Mouse (Mus musculus) natural killer cell, adult 2 months (primary cell): ENCODE measurements around the gene Mapkap1.

Experiments
- DNase-seq, 2 experiments: peaks; one replicate each; pipeline ENCODE4 v3.0.0; 2022; ENCODE audit warnings: low spot score in 2 of 2

The Mapkap1 gene

DNA sequence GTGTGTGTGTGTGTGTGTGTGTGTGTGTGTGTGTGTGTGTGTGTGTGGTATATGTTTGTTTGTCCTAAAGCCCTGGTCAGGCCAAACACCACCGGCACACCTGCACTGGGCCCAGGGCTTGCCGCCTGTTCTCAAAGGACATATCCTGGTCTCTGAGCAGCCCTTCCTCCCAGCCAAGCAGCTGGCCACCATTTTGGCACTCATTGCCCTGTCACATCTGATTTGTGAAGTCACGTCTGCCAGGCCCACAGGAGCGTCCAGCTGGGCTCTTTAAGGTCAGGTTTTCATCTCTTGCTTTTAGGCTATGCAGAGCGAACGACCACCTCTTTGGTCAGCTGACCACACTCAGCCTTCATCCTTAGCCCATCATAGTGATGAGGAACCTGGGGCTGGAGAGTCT lies 223.9 kb downstream of the Mapkap1 start:
- DNase-seq, result no peak

DNA sequence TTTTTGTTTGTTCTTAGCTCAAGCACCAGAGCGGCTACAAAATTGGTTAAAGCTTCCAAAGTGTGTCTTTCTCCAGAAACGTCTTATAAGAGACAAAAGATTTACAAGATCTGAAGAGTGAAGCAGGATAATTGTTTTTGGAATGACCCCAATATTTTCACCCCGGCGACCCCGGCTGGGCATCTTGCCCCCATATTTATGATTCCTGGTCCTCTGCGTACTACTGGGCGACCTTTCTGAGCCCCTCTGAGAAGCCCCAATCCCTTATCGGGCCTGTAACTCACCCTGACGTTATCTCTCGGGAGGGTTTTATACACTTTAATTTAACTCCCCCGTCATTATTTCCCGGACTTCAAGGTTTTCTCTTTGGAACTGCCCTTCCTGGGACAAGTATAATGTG lies 225.5 kb downstream of the Mapkap1 start:
- no peak for DNase-seq

- no peak for DNase-seq
Observed at GRCm38 (mm10) chr2:34635249-34636165, 228.9 kb downstream of the Mapkap1 start.

GRCm38 (mm10) chr2:34638955-34639650 lies 232.5 kb downstream of the Mapkap1 start:
- DNase-seq, result peak; percentile 63 to 72

GRCm38 (mm10) chr2:34639725-34640124 lies 233.2 kb downstream of the Mapkap1 start:
- DNase-seq, result no peak

DNA sequence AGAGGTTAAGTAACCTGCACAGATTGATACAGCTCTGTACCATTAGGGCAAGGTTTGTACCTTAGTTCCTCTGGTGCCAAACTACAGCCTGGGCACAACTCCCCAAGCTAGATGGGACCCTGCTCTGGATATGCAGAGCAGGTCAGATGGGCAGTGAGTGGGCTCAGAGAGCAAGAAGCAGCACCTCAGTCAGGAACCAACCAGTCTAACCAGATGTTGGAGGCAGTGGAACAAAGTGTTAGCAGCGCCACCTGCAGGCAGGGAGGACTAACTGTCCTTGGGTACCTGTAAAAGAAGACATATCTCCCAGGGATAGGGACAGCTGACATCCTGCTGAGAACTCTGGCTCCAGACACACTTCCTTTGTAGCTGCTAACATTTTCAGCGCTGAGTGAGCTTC lies 235.8 kb downstream of the Mapkap1 start:
- peak; percentile 69 to 80 for DNase-seq

- DNase-seq, result peak; percentile 32 to 45
Observed at GRCm38 (mm10) chr2:34644571-34645526, 238.3 kb downstream of the Mapkap1 start.

- peak; percentile 82 to 88 for DNase-seq
Observed at GRCm38 (mm10) chr2:34645851-34646540, 239.4 kb downstream of the Mapkap1 start.

GRCm38 (mm10) chr2:34646541-34646865 lies 239.9 kb downstream of the Mapkap1 start:
- no peak for DNase-seq

DNA sequence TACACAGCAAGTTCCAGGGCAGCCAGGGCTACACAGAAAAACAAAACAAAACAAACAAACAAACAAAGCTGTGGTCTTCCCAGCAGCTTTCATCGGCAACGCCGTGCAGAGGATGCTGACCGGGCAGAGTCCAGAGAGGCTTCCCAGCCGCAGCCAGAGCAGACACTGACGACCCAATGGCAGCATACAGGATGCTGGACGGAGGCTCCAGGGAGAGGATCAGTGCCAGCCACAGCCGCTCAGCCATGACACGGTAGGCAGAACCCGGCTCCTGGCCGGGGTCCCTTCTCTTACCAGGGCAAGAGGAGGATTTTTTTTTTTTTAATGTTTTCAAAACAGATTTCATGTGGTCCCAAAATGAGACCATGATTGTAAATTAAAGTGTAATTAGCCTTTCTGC lies 240.8 kb downstream of the Mapkap1 start:
- no peak for DNase-seq

DNA sequence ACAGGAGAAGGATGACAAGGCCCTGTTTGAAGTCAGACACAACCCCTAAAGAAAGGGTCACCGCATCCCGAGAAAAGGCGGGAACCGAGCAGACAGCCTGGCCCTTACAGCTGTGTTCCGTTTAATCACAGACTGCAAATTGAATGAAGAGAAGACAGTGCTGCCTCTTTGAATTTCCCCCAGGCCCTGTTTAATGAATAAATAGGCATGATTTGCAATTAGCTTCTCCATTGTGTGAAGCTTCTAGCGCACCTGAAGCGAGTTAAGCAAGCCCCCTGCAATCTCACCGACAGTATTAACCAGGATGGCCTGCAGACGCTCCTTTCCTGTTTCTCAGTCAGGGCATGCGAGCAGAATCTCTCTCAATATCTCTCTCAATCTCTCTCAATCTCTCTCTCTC lies 261.2 kb downstream of the Mapkap1 start:
- no peak for DNase-seq

DNA sequence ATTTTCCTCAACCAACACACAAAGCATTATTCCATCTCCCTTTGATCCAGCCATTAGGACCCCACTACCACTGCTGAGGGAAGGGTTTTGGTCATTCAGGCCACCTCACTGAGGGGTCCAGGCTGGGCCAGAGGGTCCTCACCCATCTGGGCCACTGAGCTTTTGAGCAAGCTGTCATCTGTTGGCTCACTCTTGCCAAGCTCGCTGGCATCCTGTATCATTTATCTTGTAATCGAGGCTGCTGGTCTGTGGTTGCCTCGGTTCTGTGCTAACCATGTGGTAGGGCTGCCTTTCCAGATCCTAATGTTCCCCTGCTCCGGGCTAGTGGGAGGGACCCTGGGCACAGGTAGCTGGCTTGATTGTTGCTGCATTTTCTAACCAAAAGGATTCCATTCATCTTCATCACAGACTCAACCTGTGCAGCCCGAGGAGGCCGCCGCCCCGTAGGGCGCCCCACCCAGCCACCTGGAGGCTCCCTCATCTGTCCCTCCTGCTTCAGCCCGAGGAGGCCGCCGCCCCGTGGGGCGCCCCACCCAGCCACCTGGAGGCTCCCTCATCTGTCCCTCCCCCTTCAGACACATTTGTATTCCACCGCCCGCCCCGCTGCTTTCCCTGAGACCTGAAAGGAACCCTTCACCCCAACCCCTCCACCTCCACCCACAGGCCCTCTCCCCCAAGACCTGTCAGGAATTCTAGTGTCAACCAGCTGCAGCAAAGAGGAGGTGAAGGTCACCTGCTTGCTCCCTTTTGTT lies 262.0 kb downstream of the Mapkap1 start:
- no peak for DNase-seq

DNA sequence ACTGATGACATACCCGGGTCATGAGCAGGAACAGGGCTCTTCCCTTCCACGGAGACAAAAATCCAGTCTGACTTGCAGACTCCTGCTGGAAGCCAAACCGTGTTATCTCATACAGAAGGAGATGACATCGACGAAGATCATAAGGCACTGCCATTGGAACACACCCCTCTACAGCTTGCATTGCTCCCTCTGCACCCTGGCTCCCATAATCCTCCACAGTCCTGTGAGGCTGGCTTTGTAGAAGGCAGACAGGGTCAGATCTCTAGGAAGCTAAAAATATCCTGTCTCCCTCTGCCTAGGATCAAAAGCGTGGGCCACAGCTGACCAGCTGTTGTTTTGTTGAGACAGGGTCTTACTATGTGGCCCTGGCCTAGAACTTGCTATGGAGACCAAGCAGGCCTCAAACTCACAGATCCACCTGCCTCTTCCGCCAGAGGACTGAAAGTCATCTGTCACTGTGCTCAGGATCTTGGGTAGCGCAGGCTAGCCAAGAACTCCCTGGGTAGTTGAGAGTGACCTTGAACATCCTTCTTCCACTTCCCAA lies 262.7 kb downstream of the Mapkap1 start:
- DNase-seq, result no peak

GRCm38 (mm10) chr2:34670470-34670869 lies 263.9 kb downstream of the Mapkap1 start:
- no peak for DNase-seq

GRCm38 (mm10) chr2:34671385-34672026 lies 264.9 kb downstream of the Mapkap1 start:
- peak; percentile 22 to 34 for DNase-seq

DNA sequence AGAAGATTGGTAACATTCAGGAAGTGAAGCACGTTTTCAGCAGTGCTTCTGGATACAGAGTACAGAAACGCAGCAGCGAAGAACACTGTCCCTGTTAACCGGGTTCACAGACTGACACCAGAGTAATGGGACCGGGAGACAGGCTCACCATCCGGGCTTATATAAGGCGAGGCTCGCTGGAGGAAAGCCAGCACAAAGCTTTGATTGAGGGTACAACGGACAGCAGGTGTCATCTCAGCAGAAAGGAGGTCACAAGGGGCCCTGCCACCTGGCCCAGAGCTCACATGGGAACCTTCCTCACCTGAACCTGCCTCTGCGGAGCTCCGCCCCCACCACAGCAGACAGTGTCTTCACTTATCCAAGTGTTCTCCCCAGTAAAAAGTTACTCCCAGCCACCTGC lies 267.3 kb downstream of the Mapkap1 start:
- DNase-seq, result no peak
